Mouse (Mus musculus) liver, embryonic 14.5 days (tissue): ENCODE measurements around the gene Wbp4. TPM values are rescaled to one million over a fixed set of nuclear protein-coding genes. Genes with fewer than 3 reads are reported as not detected.
A peak's percentile ranks its signal among the peaks of the same experiment; 100 is the strongest.
"Not testable (repeated sequence)": the region's sequence is repeated elsewhere in the genome, so short reads cannot be mapped to it uniquely, and the experiment has no call there.

ENCODE experiments used
- ATAC-seq: fragments of 200-750 bp; cut with Nextera tagmentation; 2 replicates; pipeline ENCODE4 v1.8.0; 2017; ENCODE audit warnings: moderate number of reproducible peaks, mild to moderate bottlenecking, moderate library complexity; ENCODE audit not compliant: insufficient read depth
- DNase-seq, 3 experiments: peaks; one replicate each; pipeline ENCODE4 v3.0.0-alpha.2; 2012 to 2013; ENCODE audit warnings: low read depth in 3 of 3, low spot score in 3 of 3
- H3K27ac ChIP-seq: fragments of 300-500 bp; sonication (generic); 2 replicates; pipeline ENCODE4 v1.5.1; 2014; ENCODE audit warnings: moderate library complexity, mild to moderate bottlenecking, control low read depth, inconsistent platforms
- H3K27me3 ChIP-seq: fragments of 300-500 bp; sonication (generic); 2 replicates; pipeline ENCODE4 v1.6.1; 2014; ENCODE audit warnings: mild to moderate bottlenecking, low read length, moderate library complexity; ENCODE audit not compliant: control insufficient read depth, insufficient read depth
- H3K36me3 ChIP-seq: fragments of 300-500 bp; sonication (generic); replicated peaks from 2 replicates; pipeline ENCODE4 v1.6.1; 2014; ENCODE audit warnings: low read depth; ENCODE audit not compliant: control insufficient read depth, insufficient read depth
- H3K4me1 ChIP-seq, 2 experiments: fragments of 200-500 bp in 1 of 2; fragments of 300-500 bp in 1 of 2; sonication (generic) in 1 of 2; replicated peaks; 2 replicates each; pipeline ENCODE4 v1.6.1; 2012 to 2014; ENCODE audit warnings: antibody characterized with exemption in 1 of 2, inconsistent platforms in 1 of 2, low read length in 1 of 2; ENCODE audit not compliant: control insufficient read depth in 2 of 2, insufficient read depth in 2 of 2
- H3K4me2 ChIP-seq: fragments of 300-500 bp; sonication (generic); 2 replicates; pipeline ENCODE4 v1.6.1; 2014; ENCODE audit warnings: low read depth, mild to moderate bottlenecking, control low read depth, moderate library complexity
- H3K4me3 ChIP-seq, 2 experiments: fragments of 200-500 bp in 1 of 2; fragments of 300-500 bp in 1 of 2; sonication (generic) in 1 of 2; 2 replicates each; pipeline ENCODE4 v1.5.1; 2012 to 2014; ENCODE audit warnings: low read depth in 2 of 2, low read length in 2 of 2, mild to moderate bottlenecking in 2 of 2, control low read depth in 1 of 2, inconsistent platforms in 1 of 2, moderate library complexity in 1 of 2; ENCODE audit not compliant: insufficient read depth in 1 of 2
- H3K9ac ChIP-seq: fragments of 300-500 bp; sonication (generic); replicated peaks from 2 replicates; pipeline ENCODE4 v1.6.1; 2014; ENCODE audit warnings: mild to moderate bottlenecking, control low read depth, moderate library complexity
- H3K9me3 ChIP-seq: fragments of 300-500 bp; sonication (generic); 2 replicates; pipeline ENCODE4 v1.6.1; 2016; ENCODE audit warnings: low read length, mixed read lengths; ENCODE audit not compliant: control insufficient read depth
- CTCF ChIP-seq: IDR thresholded peaks from 2 replicates; pipeline ENCODE4 v1.5.1; 2016; ENCODE audit warnings: antibody characterized with exemption, low read depth, control low read depth
- EP300 ChIP-seq: IDR thresholded peaks from 2 replicates; pipeline ENCODE4 v1.6.1; 2016; ENCODE audit warnings: antibody characterized with exemption, low read depth
- WGBS: fragments of 180-500 bp; shearing (Covaris S2); extraction: QIAGEN DNeasy Blood & Tissue Kit; methylation state at CpG from one replicate; pipeline ENCODE4 v1.1.7; 2014; ENCODE audit not compliant: insufficient replicate concordance; 5-methylcytosine and 5-hydroxymethylcytosine counted together
- polyA plus RNA-seq, 2 experiments: library from polyadenylated mRNA; depleted of rRNA in 1 of 2; stranded (reverse) in 1 of 2; unstranded in 1 of 2; fragments of >200 nt; fragmentation: Nextera tagmentation in 1 of 2; extraction: Ambion mirVana in 1 of 2; gene quantifications; 2 replicates each; pipeline versions ENCODE4 v1.2.1 to v1.2.3; 2012 to 2014

Wbp4 gene
- polyA plus RNA-seq, 2 experiments = 6.2 to 14.2 TPM

DNA sequence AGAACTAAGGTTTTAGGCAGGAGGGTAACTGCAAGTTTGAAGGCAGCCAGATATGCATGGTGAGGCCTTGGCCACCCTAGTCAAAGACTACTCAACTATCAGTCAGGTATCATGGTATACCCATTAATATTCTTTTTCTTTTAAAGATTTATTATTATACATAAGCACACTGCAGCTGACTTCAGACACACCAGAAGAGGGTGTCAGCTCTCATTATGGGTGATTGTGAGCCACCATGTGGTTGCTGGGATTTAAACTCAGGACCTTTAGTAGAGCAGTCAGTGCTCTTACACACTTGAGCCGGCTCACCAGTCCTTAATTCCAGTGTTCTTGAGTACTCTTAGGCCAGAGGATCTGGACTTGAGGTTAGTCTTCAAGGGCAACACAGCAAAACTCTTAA is 20.9 kb downstream of the Wbp4 start:
- no peak for DNase-seq
- ATAC-seq = no peak

DNA sequence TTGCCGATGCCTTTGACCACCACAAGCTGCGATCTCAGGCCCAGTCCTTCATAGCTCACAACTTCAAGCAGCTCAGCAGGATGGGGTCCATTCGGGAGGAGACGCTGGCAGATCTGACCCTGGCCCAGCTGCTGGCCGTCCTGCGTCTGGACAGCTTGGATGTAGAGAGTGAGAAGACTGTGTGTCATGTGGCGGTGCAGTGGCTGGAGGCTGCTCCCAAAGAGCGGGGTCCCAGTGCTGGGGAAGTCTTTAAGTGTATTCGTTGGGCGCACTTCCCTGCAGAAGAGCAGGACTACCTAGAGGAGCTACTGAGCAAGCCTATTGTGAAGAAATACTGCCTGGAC is 28.8 kb downstream of the Wbp4 start:
- H3K4me1 ChIP-seq = peaks cover 0 to 12% of the 10 kb centered on the region in 2 experiments; a peak in 3 of 4 replicates
- H3K9ac ChIP-seq, H3K9me3 ChIP-seq, DNase-seq, H3K36me3 ChIP-seq, ATAC-seq, H3K27ac ChIP-seq, H3K27me3 ChIP-seq: not testable (repeated sequence)
- 91% methylated on average over 7 of the region's 10 CpGs for WGBS
- H3K4me2 ChIP-seq = peak overlapping the region; percentile 42
- H3K4me3 ChIP-seq = peak overlapping the region; percentile 14 to 30; a peak in 2 of 4 replicates

More for the DNA sequence above, 20.9 kb downstream of the Wbp4 start:
- no peaks in the 10 kb centered on the region for H3K27me3 ChIP-seq
- peaks cover 34% of the 10 kb centered on the region for H3K36me3 ChIP-seq
- TF ChIP-seq EP300 (no peak), CTCF (no peak)
- H3K4me3 ChIP-seq = no peak overlapping the region
- no peak overlapping the region for H3K4me2 ChIP-seq
- H3K9ac ChIP-seq = no peak overlapping the region
- no peaks in the 10 kb centered on the region for H3K9me3 ChIP-seq
- no peaks in the 10 kb centered on the region for H3K4me1 ChIP-seq
- 94% methylated on average over 1 of the region's 1 CpGs for WGBS
- no peak overlapping the region for H3K27ac ChIP-seq

DNA sequence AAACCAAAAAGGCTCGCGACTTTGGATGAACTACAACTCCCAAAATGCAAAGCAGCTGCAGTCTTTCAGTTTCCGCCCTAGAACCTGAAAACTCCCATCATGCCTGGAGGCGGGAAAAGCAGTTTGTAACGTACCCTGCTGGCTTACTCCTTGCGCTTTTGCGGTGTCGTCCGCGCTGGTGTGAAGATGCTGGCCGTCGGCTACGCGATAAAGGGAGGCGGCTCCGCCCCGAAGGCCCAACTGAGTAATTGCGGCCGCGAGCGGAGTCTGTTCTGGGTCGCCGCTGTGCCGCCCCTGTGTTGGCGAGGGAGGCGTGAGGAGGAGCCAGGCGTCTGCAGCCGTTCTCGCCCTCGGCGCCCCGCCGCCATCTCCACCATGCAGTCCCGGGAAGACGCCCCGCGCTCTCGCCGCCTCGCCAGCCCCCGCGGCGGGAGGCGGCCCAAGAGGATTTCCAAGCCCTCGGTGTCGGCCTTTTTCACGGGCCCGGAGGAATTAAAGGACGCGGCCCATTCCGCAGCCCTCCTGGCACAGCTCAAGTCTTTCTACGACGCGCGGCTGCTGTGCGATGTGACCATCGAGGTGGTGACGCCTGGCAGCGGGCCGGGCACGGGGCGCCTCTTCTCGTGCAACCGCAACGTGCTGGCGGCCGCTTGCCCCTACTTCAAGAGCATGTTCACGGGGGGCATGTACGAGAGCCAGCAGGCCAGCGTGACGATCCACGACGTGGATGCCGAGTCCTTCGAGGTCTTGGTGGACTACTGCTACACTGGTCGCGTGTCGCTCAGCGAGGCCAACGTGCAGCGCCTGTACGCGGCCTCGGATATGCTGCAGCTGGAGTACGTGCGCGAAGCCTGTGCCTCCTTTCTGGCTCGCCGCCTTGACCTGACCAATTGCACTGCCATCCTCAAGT is 29.4 kb downstream of the Wbp4 start, which contains the start of gene Kbtbd6:
Gene Kbtbd6, plus strand, starts transcription at position 155 of the 910 bp plus-strand sequence.
- peak within 1 kb of the TSS; percentile 79 for H3K9ac ChIP-seq

DNA sequence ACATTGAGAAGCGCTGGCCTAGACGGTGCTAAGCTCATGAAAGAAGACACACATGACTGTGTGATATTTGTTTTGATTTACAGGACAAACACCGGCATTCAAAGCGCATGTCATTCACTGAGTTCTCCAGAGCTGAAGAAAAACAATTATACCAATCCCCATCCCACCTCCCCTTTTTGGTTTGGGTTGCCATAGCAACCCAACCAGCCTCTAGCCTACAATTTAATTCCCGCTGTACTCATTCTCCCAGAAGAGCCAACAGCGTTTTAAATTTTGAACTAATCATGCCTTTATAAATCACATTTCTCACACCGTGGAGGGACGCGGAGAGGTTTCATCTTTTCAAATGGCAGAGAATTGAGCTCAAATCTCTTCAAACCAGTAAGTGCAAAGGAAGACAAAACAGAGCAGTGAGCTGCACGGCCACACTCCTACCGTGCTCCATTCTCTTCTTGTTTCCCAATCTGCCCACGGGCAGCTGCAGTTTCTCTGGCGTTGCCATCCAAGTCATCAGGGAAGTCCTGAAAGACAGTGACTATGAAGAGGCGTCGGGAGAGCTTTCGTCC is 36.2 kb downstream of the Wbp4 start:
- Histone ChIP-seq H3K27ac (no peak overlapping the region), H3K36me3 (no peaks in the 10 kb centered on the region), H3K4me3 (no peak overlapping the region), H3K9me3 (no peaks in the 10 kb centered on the region), H3K9ac (no peak overlapping the region), H3K27me3 (no peaks in the 10 kb centered on the region), H3K4me1 (peaks cover 4 to 5% of the 10 kb centered on the region in 2 experiments; a peak in 3 of 4 replicates), H3K4me2 (no peak overlapping the region)
- WGBS = 75% methylated on average over 16 of the region's 16 CpGs
- no peak for DNase-seq
- TF ChIP-seq CTCF (no peak), EP300 (no peak)
- ATAC-seq = no peak

More for the DNA sequence above, 29.4 kb downstream of the Wbp4 start, which contains the start of gene Kbtbd6:
- H3K4me2 ChIP-seq = peak within 1 kb of the TSS; percentile 75
- DNase-seq = peak; percentile 90 to 94 (median 93)
- H3K36me3 ChIP-seq, H3K9me3 ChIP-seq, H3K27me3 ChIP-seq: not testable (repeated sequence)
- 9% methylated on average over 33 of the region's 89 CpGs for WGBS
- ATAC-seq = peak; percentile 94
- H3K4me3 ChIP-seq = peak within 1 kb of the TSS; percentile 63 to 69
- H3K27ac ChIP-seq = peak within 1 kb of the TSS; percentile 90
- peaks cover 0 to 12% of the 10 kb centered on the region in 2 experiments; a peak in 3 of 4 replicates for H3K4me1 ChIP-seq

DNA sequence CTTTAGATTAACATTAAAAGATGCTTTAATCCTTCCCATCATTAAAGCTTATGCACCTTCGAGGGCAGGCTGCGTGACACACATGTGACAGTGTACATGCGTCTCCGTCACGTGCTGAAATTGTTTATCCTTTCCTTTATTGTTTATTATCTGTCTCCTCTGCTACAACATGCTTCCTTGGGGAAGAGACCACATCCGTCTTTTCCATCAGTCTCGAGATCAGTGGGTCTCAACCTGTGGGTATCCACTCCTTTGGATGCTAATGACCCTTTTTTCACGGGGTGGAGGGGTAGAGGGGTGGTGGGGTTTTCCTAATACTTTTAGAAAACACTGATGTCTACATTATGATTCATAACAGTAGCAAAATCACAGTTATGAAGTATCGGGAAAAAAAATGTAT is 36.7 kb downstream of the Wbp4 start:
- H3K9me3 ChIP-seq = no peaks in the 10 kb centered on the region
- no peaks in the 10 kb centered on the region for H3K36me3 ChIP-seq
- peaks cover 4 to 5% of the 10 kb centered on the region in 2 experiments; a peak in 3 of 4 replicates for H3K4me1 ChIP-seq
- H3K9ac ChIP-seq = no peak overlapping the region
- no peak for TF ChIP-seq CTCF
- no peak for TF ChIP-seq EP300
- H3K27ac ChIP-seq = no peak overlapping the region
- no peak overlapping the region for H3K4me3 ChIP-seq
- no peak overlapping the region for H3K4me2 ChIP-seq
- no peak for ATAC-seq
- H3K27me3 ChIP-seq = no peaks in the 10 kb centered on the region
- WGBS = 73% methylated on average over 9 of the region's 9 CpGs
- DNase-seq = no peak
